Mouse (Mus musculus) kidney, adult 11 months (tissue): ENCODE results near the gene Dusp14.

ENCODE experiments used
- DNase-seq: peaks from one replicate; pipeline ENCODE4 v3.0.0; 2022

Dusp14 gene

GRCm38 (mm10) chr11:84069034-84069370, at the start of gene Dusp14:
TSS of gene Dusp14 (minus strand) at chr11:84069261.
- DNase-seq, result peak; percentile 75

DNA sequence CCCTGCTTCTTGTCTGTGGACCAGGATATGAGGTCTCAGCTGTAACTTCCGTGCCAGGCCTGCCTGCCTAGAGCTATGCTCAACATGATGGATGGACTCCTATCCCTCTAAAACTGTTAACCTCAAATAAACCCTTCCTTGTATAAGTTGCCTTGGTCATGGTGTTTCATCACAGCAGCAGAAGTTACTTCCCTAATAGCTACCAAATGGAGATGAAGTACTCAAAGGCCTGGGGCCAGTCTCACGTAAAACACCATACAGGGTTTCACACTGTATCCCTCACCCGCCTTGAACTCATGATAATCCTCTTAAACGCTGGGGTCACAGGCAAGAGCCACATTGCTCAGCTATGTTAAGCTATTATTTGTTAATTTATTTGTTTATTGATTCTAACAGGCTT, 48.4 kb upstream of the Dusp14 start:
- no peak for DNase-seq

DNA sequence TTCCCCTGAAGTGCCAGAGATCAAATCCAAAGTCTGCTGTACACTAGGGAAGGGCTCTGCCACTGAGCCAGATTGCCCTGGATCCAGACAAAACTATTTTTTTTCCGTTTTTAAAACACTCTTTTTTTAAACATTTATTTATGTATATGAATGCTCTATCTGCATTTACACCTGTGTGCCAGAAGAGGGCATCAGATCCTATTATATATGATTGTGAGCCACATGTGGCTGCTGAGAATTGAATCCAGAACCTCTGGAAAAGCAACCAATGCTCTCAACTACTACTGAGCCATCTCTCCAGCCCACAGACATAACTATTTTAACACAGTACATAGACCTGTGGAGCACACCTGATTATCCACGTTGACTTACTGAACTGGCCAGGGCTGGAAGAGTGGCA, 47.2 kb upstream of the Dusp14 start:
- no peak for DNase-seq

GRCm38 (mm10) chr11:84115646-84116045, 46.6 kb upstream of the Dusp14 start:
- no peak for DNase-seq

DNA sequence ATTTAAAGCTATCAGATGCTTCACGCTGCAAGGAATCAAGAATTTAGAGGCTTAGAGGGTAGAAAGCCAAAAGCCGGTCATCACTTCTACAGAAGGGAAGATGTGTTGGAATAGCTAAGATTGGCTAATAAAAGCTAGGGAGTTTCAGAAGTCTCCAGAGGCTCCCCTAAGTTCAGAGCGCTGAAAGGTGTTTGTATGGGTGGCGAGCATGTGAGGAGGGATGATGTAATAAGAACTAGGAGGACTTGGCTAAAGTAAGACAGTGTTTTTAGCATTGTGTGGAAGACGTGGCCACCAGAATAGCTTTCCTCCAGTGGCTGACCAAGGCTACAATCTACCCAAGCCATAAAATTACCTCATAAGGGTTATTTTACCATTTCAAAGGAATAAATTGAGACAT, 44.6 kb upstream of the Dusp14 start:
- DNase-seq, result no peak

DNA sequence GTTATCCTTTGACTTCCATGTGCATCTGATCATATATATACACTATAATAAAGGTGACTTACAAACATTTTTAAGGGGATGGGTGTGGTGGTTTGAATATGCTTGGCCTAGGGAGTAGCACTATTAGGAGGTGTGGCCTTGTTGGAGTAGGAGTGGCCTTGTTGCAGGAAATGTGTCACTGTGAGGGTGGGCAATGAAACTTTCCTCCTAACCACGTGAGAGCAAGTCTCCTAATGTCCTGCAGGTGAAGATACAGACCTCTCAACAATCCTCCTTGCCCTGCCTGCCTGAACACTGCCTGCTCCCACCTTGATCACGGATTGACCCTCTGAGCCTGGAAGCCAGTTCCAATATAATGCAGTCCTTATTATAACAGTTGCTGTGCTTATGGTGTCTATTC, 38.1 kb upstream of the Dusp14 start:
- no peak for DNase-seq

DNA sequence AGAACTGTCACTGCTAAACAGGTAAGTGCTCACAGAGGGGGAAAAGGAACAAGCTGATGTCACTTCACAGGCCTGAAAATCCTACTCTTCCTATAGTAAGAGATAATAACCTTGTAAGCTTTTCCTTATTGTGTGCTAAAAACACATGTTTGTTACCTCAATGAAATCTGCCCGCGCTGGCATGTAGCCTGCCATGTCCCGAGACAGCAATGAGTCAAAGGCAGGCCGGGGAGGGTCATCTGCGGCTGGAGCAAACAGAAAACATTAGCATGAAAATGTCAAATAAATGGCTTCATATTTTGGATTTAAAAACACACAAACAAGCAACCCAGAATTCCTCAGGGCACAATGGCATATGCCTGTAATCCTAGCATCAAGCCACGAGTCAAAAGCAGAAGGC, 35.0 kb upstream of the Dusp14 start:
- no peak for DNase-seq

GRCm38 (mm10) chr11:84101182-84101581, 32.1 kb upstream of the Dusp14 start:
- DNase-seq, result no peak

DNA sequence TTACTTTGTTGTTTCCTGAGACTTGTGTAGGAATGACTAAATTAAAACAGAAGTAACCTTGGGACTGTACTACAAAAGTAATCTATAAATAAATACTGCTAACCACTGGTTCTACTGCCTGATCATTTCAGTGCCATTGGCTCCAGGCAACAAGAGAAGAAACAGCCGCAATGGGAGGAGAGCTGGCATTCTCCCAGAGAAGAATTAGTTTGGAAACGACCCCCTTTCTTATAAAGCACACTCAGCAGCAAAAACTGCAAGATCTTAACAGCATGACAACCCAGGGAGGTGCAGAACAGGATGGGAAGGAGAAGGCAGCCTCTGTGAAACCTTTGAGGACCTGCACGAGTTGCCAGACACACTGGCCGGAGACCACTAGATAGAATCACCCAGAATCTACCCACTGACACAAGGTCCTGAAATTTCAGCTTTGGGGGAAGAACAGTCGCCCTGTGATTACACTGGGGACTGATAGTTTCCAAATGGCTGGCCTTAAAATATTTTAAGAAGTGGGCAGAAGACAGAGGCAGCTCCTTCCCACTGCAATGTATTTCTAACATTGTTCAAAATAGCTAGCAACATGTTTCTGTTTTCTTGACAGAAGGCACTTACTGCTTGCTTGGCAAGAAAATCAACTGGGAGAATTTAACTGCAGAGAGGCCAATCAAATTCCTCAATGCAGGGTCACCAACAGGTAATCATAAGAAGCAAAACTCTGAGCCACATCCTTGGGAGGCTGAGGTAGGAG, 28.4 kb upstream of the Dusp14 start:
- no peak for DNase-seq

DNA sequence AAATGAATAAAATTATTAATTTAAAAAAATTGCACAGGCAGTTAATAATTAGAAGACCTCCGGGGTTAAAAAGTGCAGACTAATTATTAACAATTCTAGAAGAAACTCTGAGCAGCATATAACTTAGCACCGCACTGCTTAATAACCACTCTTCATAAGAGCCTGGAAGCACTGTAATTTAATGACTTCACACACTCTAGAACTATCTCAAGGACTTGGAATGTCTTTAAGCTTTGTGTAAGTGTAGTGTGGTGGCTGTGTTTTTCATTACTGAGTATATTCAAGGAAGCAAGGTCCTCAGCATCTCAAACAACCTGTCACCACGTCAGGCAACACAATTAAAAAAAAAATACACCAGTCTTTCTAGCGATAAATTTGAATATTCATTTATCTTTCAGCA, 26.0 kb upstream of the Dusp14 start:
- no peak for DNase-seq

GRCm38 (mm10) chr11:84090572-84090971, 21.5 kb upstream of the Dusp14 start:
- DNase-seq, result no peak

DNA sequence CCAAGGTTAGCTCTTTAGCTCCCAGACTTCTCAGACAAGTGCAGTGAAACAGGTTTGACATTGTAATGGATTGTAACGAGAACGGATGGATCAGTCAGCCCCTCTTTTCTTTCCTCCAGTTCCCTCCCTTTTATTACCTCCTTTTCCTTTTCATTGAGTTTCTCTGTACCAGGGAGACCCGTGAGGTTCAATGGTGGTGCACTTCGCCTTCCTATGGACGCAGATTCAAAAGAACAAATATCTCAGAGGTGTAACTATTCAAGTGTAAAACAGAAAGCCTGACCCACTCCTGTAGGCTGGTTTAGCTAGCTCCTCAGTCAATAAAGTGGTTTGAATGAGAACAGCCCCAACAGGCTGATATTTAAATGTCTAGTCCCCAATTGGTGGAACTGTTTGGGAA, 12.8 kb upstream of the Dusp14 start:
- no peak for DNase-seq

DNA sequence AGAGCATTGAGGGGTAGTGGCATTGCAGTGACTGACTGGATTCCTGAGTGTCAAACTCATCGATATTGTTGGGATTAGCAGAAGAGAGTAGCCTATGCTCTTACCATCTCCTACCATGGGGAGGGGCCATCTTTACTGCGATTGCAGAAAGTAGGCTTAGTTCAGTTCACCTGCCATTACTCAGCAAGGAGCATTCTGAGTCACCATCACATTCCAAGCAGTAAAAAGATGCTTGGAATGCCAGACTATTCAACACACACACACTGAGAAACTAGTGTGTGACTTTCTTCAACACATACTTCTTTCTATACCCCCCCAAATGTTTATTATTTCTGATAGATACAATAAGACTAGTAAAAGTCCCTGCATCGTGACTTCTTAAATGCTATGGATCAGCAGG, 11.3 kb upstream of the Dusp14 start:
- no peak for DNase-seq

DNA sequence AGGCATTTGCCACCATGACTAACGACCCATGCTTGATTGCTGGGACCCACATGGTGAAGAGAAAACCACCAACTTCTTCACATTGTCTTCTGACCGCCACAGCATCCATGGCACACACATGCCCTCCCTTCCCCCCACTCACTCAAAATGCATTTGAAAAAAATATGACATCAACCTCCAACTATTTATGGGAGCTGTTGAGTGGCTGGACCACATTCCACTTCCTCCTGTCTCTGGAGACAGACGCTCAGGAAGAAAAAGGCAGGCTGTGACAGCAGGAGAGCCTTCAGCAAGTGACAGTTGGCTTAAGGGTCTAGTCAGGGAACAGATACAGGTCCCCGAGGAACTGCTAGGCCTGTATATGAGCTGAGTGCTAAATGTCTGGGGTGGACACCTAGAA, 10.8 kb upstream of the Dusp14 start:
- DNase-seq, result no peak

GRCm38 (mm10) chr11:84079361-84079760, 10.3 kb upstream of the Dusp14 start:
- DNase-seq, result peak; percentile 27

- DNase-seq, result no peak
Measured at GRCm38 (mm10) chr11:84078601-84079000, 9.5 kb upstream of the Dusp14 start.

GRCm38 (mm10) chr11:84077008-84077407, 7.9 kb upstream of the Dusp14 start:
- DNase-seq, result no peak

GRCm38 (mm10) chr11:84073816-84074764, 5.0 kb upstream of the Dusp14 start:
- peak; percentile 65 for DNase-seq

GRCm38 (mm10) chr11:84072904-84073651, 4.0 kb upstream of the Dusp14 start:
- DNase-seq, result no peak

DNA sequence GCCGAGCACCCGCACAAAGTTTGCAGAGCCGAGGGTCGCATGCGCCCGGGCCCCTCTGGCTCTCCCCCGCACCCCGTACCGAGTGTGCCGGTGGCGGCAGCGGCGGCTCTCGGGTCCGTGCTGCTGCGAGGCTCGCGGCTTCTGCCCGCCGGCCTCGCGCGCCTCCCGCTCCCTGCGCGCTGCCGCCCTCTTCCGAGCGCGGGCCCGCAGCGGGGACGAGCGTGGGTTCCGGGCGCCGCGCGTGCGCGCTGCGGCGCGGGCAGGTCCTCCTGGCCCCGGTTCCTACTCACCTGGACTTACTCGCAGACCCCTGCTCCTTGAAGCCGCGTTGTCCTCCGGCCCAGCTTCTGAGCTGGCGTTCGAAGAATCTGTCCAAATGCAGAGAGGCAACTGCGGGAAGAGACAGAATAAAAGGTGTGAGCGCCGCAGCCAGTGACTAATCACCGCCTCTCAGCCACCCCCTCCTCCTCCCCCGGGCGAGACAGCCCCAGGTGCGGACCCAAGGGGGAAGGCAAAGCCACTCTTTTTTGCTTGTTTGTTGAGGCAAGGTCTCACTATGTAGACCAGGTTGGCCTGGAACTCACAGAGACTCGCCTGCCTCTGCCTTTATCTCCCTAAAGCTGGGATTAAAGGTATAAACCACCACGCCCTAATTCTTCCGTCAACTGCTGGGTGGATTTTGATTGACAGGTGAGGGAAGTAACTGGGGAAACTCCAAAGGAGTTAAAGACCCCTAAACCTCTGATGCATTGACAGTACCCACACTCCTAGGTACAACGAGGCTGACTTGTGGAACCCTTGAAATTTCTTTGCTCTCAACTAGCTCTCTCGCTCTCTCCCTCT, 649 bp downstream of the Dusp14 start:
- peak; percentile 51 for DNase-seq

DNA sequence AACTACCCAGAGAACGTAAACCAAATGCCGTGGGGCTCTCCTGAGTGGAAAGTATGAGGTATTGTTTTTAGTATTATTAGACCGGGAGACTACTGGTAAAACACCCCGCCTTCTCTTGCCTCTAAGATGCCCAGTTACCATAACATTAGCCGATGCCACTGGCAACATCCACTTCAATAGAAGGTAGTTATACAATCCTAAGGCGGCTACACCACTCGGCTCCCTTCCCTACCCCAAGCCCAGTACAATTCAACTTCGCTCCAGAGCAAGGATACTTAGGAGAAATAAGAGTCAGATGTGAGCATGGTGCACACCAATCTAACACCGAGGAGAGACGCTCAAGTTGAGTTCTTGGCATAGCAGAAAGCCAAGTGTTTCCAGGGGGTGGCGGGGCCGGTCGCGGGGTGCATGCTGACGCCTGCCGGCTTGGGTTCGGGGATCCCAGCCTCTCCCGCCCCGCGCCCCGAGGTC, 1.3 kb downstream of the Dusp14 start:
- no peak for DNase-seq

GRCm38 (mm10) chr11:84066927-84067645, 2.0 kb downstream of the Dusp14 start:
- peak; percentile 37 for DNase-seq
